Mouse (Mus musculus): Measurements from ENCODE around the gene Zfp710.

DNA sequence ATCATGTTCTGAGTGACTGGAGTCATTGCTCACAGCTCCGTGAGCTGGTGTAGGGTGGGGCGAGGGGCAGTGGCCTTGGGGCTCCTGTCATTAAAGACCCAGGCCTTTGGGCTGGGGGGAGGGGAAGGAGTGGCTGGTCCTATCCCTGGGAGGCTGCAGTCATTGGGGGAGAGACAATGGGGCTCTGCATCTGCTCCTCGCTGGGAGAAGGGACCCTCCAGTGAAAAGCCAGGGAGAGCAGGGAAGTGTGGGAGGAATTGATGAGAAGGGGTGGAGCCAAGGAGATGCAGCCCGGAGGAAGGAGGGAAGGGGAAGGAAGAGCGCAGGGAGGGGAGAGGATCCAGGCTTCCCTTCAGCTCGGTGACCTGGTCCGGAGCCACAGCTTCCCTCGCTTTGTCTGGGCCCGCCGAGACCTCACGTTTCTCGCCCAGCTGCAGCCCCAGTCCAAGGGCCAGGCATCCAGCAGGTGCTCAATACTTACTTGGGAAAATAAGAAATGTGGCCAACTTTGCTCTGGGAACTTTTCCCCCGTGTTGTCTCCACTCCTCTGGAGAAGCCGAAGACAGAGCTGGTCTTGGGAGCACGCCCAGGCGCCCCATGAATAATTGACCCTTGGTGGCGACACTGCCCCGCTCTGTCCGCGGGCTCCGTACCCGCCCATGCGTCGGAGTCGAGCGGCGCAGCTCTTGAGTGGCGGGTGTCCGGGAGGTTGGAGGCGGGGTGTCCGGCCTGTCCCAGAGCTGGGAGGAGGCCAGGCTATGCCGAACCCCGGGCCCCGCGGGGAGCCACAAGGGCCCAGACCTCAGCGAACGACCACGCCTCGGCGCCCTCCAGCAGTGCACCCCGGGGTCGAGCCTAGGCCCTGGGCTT lies at the start of gene Zfp710:
- TF ChIP-seq GATA1 (IDR thresholded peaks at IDR 0.05; ENCODE audit: low read length) (no peak), TAL1 (IDR thresholded peaks at IDR 0.05; ENCODE audit: low read length) (no peak)
